Comparison of ENCODE assay signal across 19 mouse cellular contexts in the genomic region with DNA sequence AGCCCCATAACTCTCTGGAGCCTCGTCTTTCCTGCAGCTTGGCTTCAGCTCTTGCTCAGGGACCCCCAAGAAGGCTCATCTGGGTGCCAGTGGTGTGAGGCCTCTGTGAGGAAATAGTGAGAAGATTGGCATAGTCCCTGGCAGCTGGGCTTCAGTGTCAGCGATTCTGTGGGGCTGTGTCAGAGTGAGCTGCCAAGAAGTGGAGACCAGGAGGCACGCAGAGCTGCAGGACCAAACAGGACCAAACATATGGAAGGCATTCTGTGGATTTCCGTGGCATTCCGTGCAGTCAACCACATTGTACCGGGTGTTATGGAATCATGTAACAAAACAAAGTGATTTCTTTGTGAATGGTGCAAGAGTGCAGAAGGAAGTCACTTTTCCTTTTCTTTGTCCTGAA.
"Had no signal": no experiment of that assay in that cellular context is flagged by ENCODE, and none has a peak within 500 bp of the region (broad histone marks: within the 10 kb centered on the region; RNA-seq: fewer than 3 reads in every experiment).

No protein-coding gene starts in this region.

- H3K4me2 ChIP-seq: liver, embryonic 11.5 days; lung, embryonic 15.5 days; midbrain, embryonic 11.5 days had no signal

- H3K27me3 ChIP-seq: lung, embryonic 15.5 days had no signal

- H3K36me3 ChIP-seq: lung, embryonic 15.5 days had no signal

- H3K9ac ChIP-seq: liver, embryonic 14.5 days; liver, postnatal 0 days; lung, embryonic 15.5 days had no signal

- H3K4me1 ChIP-seq: lung, embryonic 15.5 days had no signal

- H3K27ac ChIP-seq: kidney, postnatal 0 days; layer of hippocampus, adult 2 months; liver, embryonic 14.5 days; lung, embryonic 15.5 days had no signal

- ATAC-seq: intestine, postnatal 0 days; liver, postnatal 0 days had no signal

- H3K4me3 ChIP-seq: layer of hippocampus, adult 2 months; lung, embryonic 15.5 days had no signal

- DNase-seq: kidney, adult 2 months; kidney, postnatal 25 days; layer of hippocampus, adult 9-11 months; layer of hippocampus, postnatal 36 days; liver, postnatal 0 days; lung, postnatal 14 days; midbrain, embryonic 14.5 days; retina, postnatal 1 day; right cerebral cortex, postnatal 25 days; spleen, adult 18-20 months; thymus, adult 18-20 months; thymus, postnatal 36 days had no signal

- H3K9me3 ChIP-seq: lung, embryonic 15.5 days had no signal
